Mouse (Mus musculus): ENCODE measurements around the gene Rgl1. TPM values are rescaled to one million over a fixed set of nuclear protein-coding genes. Genes with fewer than 3 reads are reported as not detected.

The Rgl1 gene
- polyA plus RNA-seq, 1 experiment from 2014 or later = 13.9 TPM

- H3K4me3 ChIP-seq (ENCODE audit: low read depth, low read length) = no peak overlapping the region
- no peaks in the 10 kb centered on the region for H3K9me3 ChIP-seq (replicated peaks; ENCODE audit: control insufficient read depth, low read length, poor library complexity, severe bottlenecking)
- no peaks in the 10 kb centered on the region for H3K27me3 ChIP-seq (ENCODE audit: control insufficient read depth, insufficient read depth, low read depth, low read length)
- no peak overlapping the region for H3K4me2 ChIP-seq (ENCODE audit: low read length)
- no peak overlapping the region for H3K27ac ChIP-seq (ENCODE audit: low read length)
- WGBS = 25% methylated on average over 8 of the region's 8 CpGs
- no peak overlapping the region for H3K9ac ChIP-seq (ENCODE audit: low read depth, low read length)
- ATAC-seq = no peak
- H3K4me1 ChIP-seq (ENCODE audit: control insufficient read depth, insufficient read depth, low read length) = peaks cover 19% of the 10 kb centered on the region
- no peaks in the 10 kb centered on the region for H3K36me3 ChIP-seq (ENCODE audit: control insufficient read depth, insufficient read depth, low read length)
Measured at GRCm38 (mm10) chr1:152573470-152574059, 192.6 kb downstream of the Rgl1 start.

GRCm38 (mm10) chr1:152572755-152573469, 193.2 kb downstream of the Rgl1 start:
- Histone ChIP-seq H3K36me3 (ENCODE audit: control insufficient read depth, insufficient read depth, low read length) (no peaks in the 10 kb centered on the region), H3K4me2 (ENCODE audit: low read length) (no peak overlapping the region), H3K27ac (ENCODE audit: low read length) (peak overlapping the region; percentile 53; the same call in 1 of the 2 replicates), H3K9ac (ENCODE audit: low read depth, low read length) (no peak overlapping the region), H3K4me1 (ENCODE audit: control insufficient read depth, insufficient read depth, low read length) (peaks cover 16% of the 10 kb centered on the region), H3K9me3 (replicated peaks; ENCODE audit: control insufficient read depth, low read length, poor library complexity, severe bottlenecking) (no peaks in the 10 kb centered on the region), H3K27me3 (ENCODE audit: control insufficient read depth, insufficient read depth, low read depth, low read length) (no peaks in the 10 kb centered on the region), H3K4me3 (ENCODE audit: low read depth, low read length) (no peak overlapping the region)
- WGBS = 8% methylated on average over 7 of the region's 7 CpGs
- no peak for ATAC-seq

GRCm38 (mm10) chr1:152571340-152571739, 194.8 kb downstream of the Rgl1 start:
- ATAC-seq = no peak

DNA sequence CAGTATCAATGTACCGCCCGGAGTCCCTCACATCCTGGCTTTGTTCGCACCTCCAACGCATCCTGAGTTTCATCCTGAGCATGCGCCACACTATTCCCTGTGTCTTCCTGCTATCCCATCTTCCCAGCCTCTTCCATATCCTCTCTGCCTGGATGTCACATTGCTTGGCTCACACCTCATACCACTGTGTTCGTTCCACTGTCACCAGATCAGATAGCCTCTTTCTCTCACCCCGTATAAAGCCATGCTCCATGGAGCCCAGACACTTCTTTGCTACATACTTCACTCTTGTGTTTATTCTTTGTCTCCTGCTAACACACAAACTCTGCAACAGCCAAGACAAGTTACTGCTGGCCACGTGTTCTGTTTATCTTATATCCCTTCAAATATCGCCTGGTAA, 195.5 kb downstream of the Rgl1 start:
- no peak overlapping the region for H3K9ac ChIP-seq (ENCODE audit: low read depth, low read length)
- H3K27me3 ChIP-seq (ENCODE audit: control insufficient read depth, insufficient read depth, low read depth, low read length) = no peaks in the 10 kb centered on the region
- peaks cover 14% of the 10 kb centered on the region for H3K4me1 ChIP-seq (ENCODE audit: control insufficient read depth, insufficient read depth, low read length)
- no peak overlapping the region for H3K27ac ChIP-seq (ENCODE audit: low read length)
- no peak overlapping the region for H3K4me2 ChIP-seq (ENCODE audit: low read length)
- no peaks in the 10 kb centered on the region for H3K36me3 ChIP-seq (ENCODE audit: control insufficient read depth, insufficient read depth, low read length)
- no peak for ATAC-seq
- no peaks in the 10 kb centered on the region for H3K9me3 ChIP-seq (replicated peaks; ENCODE audit: control insufficient read depth, low read length, poor library complexity, severe bottlenecking)
- H3K4me3 ChIP-seq (ENCODE audit: low read depth, low read length) = no peak overlapping the region
- 95% methylated on average over 9 of the region's 9 CpGs for WGBS

More at GRCm38 (mm10) chr1:152571340-152571739, 194.8 kb downstream of the Rgl1 start:
- Histone ChIP-seq H3K9ac (ENCODE audit: low read depth, low read length) (no peak overlapping the region), H3K27me3 (ENCODE audit: control insufficient read depth, insufficient read depth, low read depth, low read length) (no peaks in the 10 kb centered on the region), H3K4me3 (ENCODE audit: low read depth, low read length) (no peak overlapping the region), H3K4me1 (ENCODE audit: control insufficient read depth, insufficient read depth, low read length) (peaks cover 14% of the 10 kb centered on the region), H3K27ac (ENCODE audit: low read length) (no peak overlapping the region), H3K9me3 (replicated peaks; ENCODE audit: control insufficient read depth, low read length, poor library complexity, severe bottlenecking) (no peaks in the 10 kb centered on the region), H3K4me2 (ENCODE audit: low read length) (no peak overlapping the region), H3K36me3 (ENCODE audit: control insufficient read depth, insufficient read depth, low read length) (no peaks in the 10 kb centered on the region)
- WGBS = 96% methylated on average over 14 of the region's 14 CpGs

DNA sequence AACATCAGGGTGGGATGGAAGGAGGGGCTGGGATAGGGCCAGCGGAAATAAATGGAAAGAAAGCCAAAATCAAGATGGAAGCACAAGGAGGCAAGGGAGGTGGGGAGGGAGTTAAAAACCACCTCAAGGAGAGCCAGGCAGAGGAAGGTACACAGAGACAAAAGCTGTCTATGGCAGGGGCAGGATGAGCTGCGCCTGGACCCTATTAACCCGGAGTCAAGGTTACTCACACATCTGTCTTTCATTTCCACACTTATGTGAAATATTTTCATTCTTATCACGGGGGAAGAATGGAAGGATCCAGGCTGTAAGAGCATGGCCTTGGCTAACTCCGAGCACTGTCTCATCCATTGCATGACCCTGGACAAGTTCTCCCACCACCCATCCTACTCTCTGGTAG, 202.9 kb downstream of the Rgl1 start:
- Histone ChIP-seq H3K27me3 (ENCODE audit: control insufficient read depth, insufficient read depth, low read depth, low read length) (no peaks in the 10 kb centered on the region), H3K9ac (ENCODE audit: low read depth, low read length) (no peak overlapping the region), H3K4me3 (ENCODE audit: low read depth, low read length) (no peak overlapping the region), H3K9me3 (replicated peaks; ENCODE audit: control insufficient read depth, low read length, poor library complexity, severe bottlenecking) (no peaks in the 10 kb centered on the region), H3K36me3 (ENCODE audit: control insufficient read depth, insufficient read depth, low read length) (no peaks in the 10 kb centered on the region), H3K4me2 (ENCODE audit: low read length) (no peak overlapping the region), H3K4me1 (ENCODE audit: control insufficient read depth, insufficient read depth, low read length) (0 out of 2 replicates have a peak, but pooled peaks cover 2% of the 10 kb centered on the region), H3K27ac (ENCODE audit: low read length) (no peak overlapping the region)
- ATAC-seq = no peak
- 90% methylated on average over 5 of the region's 5 CpGs for WGBS

DNA sequence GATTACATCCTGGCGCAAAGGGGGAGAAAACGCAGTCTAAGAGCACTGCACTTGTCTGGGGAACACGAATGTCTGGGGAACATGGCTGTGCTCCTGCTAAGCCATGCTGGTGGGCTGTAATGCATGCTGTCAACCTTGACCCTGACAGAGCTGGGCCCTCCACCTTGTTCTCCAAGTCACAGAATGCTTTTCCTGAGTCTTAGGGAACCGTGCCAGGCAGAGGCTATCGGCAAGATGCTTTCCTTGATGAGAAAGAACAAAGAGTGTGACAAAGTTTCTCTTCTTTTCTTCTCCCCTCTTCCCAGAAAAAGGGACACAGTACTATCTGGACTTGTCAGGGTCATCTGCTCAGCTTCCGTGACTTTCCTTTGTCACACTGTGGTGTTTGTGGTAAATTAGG, 203.3 kb downstream of the Rgl1 start:
- Histone ChIP-seq H3K27me3 (ENCODE audit: control insufficient read depth, insufficient read depth, low read depth, low read length) (no peaks in the 10 kb centered on the region), H3K4me2 (ENCODE audit: low read length) (no peak overlapping the region), H3K4me1 (ENCODE audit: control insufficient read depth, insufficient read depth, low read length) (0 out of 2 replicates have a peak, but pooled peaks cover 2% of the 10 kb centered on the region), H3K27ac (ENCODE audit: low read length) (no peak overlapping the region), H3K9me3 (replicated peaks; ENCODE audit: control insufficient read depth, low read length, poor library complexity, severe bottlenecking) (no peaks in the 10 kb centered on the region), H3K4me3 (ENCODE audit: low read depth, low read length) (no peak overlapping the region), H3K36me3 (ENCODE audit: control insufficient read depth, insufficient read depth, low read length) (no peaks in the 10 kb centered on the region), H3K9ac (ENCODE audit: low read depth, low read length) (no peak overlapping the region)
- WGBS = 66% methylated on average over 6 of the region's 6 CpGs
- no peak for ATAC-seq

- Histone ChIP-seq H3K36me3 (ENCODE audit: control insufficient read depth, insufficient read depth, low read length) (no peaks in the 10 kb centered on the region), H3K4me3 (ENCODE audit: low read depth, low read length) (no peak overlapping the region), H3K9ac (ENCODE audit: low read depth, low read length) (no peak overlapping the region), H3K4me2 (ENCODE audit: low read length) (no peak overlapping the region), H3K4me1 (ENCODE audit: control insufficient read depth, insufficient read depth, low read length) (peaks cover 11% of the 10 kb centered on the region), H3K27ac (ENCODE audit: low read length) (peak overlapping the region; percentile 40; the same call in 1 of the 2 replicates), H3K9me3 (replicated peaks; ENCODE audit: control insufficient read depth, low read length, poor library complexity, severe bottlenecking) (no peaks in the 10 kb centered on the region), H3K27me3 (ENCODE audit: control insufficient read depth, insufficient read depth, low read depth, low read length) (no peaks in the 10 kb centered on the region)
- WGBS = 82% methylated on average over 5 of the region's 5 CpGs
- ATAC-seq = no peak
Measured at GRCm38 (mm10) chr1:152560477-152560876, 205.7 kb downstream of the Rgl1 start.

DNA sequence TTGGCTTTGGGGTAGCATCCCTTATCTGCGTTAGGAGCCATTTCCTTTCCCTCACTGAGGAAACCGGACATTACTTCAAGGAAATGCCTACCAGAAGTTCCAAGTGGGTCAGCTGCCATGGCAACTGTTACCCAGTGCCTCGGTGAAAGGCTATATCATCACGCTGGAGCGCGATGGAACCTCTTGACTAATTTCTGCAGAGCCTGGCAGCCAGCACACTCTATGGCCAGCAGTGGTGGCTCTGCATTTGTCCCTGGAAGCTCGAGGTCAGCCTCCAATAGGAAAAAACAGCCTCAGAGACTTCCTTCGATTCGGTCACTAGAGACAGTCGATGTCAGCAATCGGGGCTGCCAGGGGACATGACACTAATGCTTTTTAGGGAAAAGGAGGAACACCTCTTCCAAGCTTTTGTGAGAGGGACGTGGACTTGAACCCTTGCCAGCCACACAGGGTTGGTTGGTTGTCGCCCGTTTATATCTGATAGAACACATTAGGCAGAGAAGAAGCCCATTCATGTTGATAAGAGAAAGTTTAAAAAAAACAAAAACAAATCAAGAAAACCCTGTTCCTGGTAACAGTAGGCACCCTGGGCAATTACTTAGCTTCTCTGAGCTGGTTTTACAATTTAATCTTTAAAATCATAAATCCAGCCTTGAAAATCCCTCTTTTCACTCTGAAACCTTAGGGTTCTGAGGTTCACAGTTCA, 209.4 kb downstream of the Rgl1 start:
- peak; percentile 58; the same call in 1 of the 2 replicates for ATAC-seq
- Histone ChIP-seq H3K27ac (ENCODE audit: low read length) (peak overlapping the region; percentile 68), H3K4me2 (ENCODE audit: low read length) (peak overlapping the region; percentile 5; the same call in 1 of the 2 replicates), H3K9ac (ENCODE audit: low read depth, low read length) (no peak overlapping the region), H3K27me3 (ENCODE audit: control insufficient read depth, insufficient read depth, low read depth, low read length) (no peaks in the 10 kb centered on the region), H3K36me3 (ENCODE audit: control insufficient read depth, insufficient read depth, low read length) (no peaks in the 10 kb centered on the region), H3K4me1 (ENCODE audit: control insufficient read depth, insufficient read depth, low read length) (peaks cover 11% of the 10 kb centered on the region), H3K4me3 (ENCODE audit: low read depth, low read length) (no peak overlapping the region), H3K9me3 (replicated peaks; ENCODE audit: control insufficient read depth, low read length, poor library complexity, severe bottlenecking) (no peaks in the 10 kb centered on the region)
- 34% methylated on average over 14 of the region's 14 CpGs for WGBS

Data from midbrain, embryonic 16.5 days (tissue).